Mouse (Mus musculus): Measurements from ENCODE around the gene Gngt2. TPM values are rescaled to one million over a fixed set of nuclear protein-coding genes. Genes with fewer than 3 reads are reported as not detected.
"Not testable (repeated sequence)": the region's sequence is repeated elsewhere in the genome, so short reads cannot be mapped to it uniquely, and the experiment has no call there.

Gngt2 gene
- total RNA-seq, 2 experiments from 2014 or later, result 2.6 to 7.6 TPM

DNA sequence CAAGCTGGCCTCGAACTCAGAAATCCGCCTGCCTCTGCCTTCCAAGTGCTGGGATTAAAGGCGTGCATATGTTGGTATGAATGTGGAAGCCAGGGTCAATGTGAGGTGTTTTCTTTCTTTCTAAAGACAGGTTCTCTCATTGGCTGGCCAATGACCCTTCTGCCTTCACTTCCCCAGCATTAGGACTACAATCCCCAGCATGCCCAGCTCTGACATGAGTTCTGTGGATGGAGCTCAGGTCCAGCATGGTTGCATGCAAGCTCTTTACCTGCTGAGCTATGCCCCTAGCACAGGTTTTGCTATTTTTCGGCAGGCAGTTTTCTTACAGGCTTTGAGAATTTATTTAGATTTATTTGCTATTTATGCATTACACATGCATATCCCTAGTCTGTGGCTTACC is 20.3 kb downstream of the Gngt2 start:
- DNase-seq, result no peak
- intact Hi-C loops (cut with DNase I), result no loop called here
- no peak for TF ChIP-seq CTCF (IDR thresholded peaks at IDR 0.05)
- Histone ChIP-seq H3K27ac (no peak overlapping the region), H3K4me3 (no peak overlapping the region)

DNA sequence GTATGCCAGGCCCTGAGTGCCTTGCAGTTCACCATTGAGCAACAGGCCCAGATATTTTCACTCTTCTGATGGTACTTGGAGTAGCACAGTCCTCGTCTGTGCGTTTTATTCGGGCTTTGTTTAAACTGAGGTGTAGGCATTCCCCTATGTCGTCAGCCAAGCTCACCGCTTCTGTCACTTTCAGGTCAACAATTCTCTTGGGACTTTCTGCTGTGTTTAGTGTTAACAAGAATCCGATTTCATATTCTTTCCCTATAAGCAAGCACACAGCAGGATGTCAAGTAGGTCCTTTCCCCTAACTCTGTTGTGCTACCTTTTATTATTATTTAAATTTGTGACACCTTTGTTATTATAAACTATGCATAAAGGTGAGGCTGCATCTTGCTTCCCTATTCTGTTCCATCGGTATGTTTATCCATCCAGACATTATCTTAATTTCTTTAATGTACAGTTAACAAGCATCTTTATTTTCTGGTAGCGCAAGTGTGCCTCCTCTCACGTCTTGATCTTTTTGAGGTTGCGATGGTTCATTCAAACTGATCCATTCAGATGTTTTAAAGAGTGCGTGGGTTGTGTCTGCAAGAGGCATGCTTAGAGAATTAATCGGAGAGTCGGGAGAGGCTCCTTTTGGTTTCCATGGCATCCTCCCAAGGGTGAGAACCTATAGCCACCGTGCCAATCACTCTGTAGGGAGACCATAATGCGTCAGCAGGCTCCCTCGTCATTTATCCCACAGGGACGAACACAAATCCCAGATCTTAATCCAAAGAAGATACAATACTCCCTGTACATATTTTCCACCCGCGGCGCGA is 20.9 kb downstream of the Gngt2 start:
- intact Hi-C loops (cut with DNase I), result no loop called here
- DNase-seq, result no peak
- H3K4me3 ChIP-seq, result peak overlapping the region; percentile 74
- H3K27ac ChIP-seq, result peak overlapping the region; percentile 97
- no peak for TF ChIP-seq CTCF (IDR thresholded peaks at IDR 0.05)

DNA sequence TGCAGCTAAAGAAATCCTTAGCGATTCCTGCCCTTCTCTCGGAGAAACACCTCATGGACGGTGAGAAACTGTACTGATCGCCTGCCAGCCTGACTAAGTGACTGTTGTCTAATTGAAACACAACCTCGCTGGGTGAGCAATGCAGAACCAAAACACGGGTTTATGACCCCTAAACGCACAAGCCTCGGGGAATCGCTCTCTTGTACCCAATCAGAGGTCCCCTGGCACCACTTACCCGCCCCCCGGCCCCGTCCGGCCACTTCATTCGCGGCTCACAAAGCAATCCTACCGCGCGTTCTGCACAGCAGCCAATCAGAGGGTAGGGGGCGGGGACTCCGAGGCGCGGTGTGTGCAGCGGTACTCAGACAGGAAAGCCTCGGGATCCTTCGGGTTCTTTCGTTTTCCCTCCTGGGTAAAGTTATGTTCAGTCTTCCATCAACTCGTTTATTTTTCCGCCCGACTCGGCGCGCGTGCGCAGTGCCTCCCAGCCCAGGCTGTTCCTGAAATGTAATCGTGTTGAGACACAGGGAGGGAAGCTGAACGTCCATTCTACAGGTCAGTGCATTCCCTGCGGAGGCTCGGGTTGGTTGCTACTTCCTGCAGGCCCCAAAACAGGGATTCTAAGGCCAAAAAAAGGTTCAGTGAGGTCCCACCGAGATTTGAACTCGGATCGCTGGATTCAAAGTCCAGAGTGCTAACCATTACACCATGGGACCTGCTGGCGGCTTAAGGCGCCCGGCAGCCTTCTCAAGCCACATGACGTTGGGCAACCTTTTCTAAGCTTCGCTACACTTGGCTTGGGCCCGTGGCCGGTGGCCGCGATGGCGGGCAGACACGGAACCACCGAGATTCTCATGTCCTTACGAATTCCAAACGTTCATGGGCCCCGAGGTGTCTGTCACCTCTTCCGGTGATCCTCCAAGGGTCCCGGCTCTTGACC is 21.8 kb downstream of the Gngt2 start:
- DNase-seq, result peak; percentile 98
- peak overlapping the region; percentile 74 for H3K4me3 ChIP-seq
- intact Hi-C loops (cut with DNase I), result no loop called here
- H3K27ac ChIP-seq, result peak overlapping the region; percentile 97
- no peak for TF ChIP-seq CTCF (IDR thresholded peaks at IDR 0.05)

DNA sequence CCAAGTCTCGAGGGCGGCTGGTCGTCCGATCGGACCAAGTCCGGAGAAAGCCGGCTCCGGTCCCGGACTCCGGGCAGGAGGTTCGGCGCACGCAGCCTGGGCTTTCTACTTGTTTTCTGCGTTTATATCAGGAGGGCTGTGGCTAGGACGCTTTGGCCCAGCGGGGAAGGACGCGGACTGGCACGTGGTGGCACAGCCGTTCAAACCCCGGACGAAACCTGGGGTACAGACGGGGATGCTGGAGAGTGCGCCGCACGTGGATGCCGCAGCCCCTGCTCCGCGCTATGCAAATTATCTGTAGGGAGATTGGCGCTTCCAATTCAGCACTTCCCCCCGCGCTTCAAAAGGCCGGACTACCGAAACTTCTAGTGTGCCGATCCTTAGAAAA is 22.4 kb downstream of the Gngt2 start:
- DNase-seq, result no peak
- H3K27ac ChIP-seq, result peak overlapping the region; percentile 97
- no peak for TF ChIP-seq CTCF (IDR thresholded peaks at IDR 0.05)
- intact Hi-C loops (cut with DNase I), result no loop called here
- H3K4me3 ChIP-seq, result peak overlapping the region; percentile 74

DNA sequence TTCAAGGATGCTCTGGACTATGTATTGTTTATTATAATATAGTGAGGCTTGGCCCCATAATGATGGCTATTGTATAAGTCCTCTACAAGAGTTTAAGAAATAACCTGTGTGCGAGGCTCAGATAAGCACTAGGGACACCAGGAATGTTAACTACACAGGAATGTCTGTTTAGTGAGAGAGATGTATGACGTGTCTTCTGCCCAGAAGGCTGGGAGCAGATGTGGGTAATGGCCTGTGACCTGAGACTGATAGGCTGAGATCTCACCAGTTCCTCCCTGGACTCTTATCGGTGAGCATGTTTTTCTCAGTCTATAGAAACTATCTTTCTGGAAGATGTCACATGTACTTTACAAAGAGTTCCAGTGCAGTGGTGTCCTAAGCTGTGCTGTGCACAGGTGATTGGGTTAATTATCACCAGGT is 23.1 kb downstream of the Gngt2 start:
- Histone ChIP-seq H3K4me3 (peak overlapping the region; percentile 74), H3K27ac (peak overlapping the region; percentile 97)
- TF ChIP-seq CTCF (IDR thresholded peaks at IDR 0.05), result no peak
- intact Hi-C loops (cut with DNase I), result loop anchor here (10.0 kb wide), 2 partner anchors 175 to 205 kb away; partner anchors contain the start of genes Snf8 and Ube2z
- no peak for DNase-seq

DNA sequence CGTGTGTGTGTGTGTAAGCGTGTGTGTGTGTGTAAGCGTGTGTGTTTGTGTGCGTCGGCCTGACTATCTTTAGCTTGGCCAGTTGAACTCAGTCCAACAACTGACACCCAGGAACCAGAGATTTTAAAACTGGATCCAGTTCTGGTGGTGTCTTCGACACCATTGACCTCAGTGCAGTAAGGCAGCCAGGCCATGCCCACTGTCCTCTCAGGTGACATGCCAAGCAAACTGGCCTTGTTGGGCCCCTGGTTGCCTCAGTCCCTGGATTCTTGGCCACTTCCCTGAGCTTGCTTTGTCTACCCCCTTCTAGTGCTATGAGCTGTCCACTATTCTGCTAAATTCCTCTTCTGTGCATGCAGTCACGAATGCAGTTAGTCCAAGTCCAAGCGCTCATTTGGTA is 24.4 kb downstream of the Gngt2 start:
- peak; percentile 57 for DNase-seq
- intact Hi-C loops (cut with DNase I), result loop anchor here (10.0 kb wide), 2 partner anchors 173 to 203 kb away; partner anchors contain the start of genes Snf8 and Ube2z
- TF ChIP-seq CTCF (IDR thresholded peaks at IDR 0.05), result no peak
- Histone ChIP-seq H3K27ac (no peak overlapping the region), H3K4me3 (no peak overlapping the region)

DNA sequence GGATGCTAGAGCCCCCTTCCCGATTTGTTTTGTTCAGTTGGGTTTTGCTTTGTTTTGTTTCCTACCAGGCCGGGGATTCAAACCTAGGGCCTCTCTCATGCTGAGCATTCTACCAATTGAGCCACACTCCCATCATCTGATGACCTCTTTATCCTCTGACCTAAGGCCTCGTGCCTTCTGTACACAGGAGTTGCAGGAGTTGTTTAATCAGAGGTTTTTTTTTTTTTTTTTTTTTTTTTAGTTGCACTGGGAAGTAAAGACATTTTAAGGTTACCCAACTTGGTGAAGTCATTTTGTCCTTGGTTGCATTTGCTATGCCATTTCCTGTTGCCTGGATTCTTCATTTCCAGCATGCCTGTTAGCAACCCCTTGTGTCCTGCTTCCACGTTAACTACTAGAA is 32.4 kb downstream of the Gngt2 start:
- DNase-seq, result no peak
- no peak for TF ChIP-seq CTCF (IDR thresholded peaks at IDR 0.05)
- intact Hi-C loops (cut with DNase I), result loop anchor here (10.0 kb wide), 2 partner anchors 165 to 195 kb away; partner anchors contain the start of genes Snf8 and Ube2z
- no peak overlapping the region for H3K27ac ChIP-seq
- H3K4me3 ChIP-seq, result no peak overlapping the region

DNA sequence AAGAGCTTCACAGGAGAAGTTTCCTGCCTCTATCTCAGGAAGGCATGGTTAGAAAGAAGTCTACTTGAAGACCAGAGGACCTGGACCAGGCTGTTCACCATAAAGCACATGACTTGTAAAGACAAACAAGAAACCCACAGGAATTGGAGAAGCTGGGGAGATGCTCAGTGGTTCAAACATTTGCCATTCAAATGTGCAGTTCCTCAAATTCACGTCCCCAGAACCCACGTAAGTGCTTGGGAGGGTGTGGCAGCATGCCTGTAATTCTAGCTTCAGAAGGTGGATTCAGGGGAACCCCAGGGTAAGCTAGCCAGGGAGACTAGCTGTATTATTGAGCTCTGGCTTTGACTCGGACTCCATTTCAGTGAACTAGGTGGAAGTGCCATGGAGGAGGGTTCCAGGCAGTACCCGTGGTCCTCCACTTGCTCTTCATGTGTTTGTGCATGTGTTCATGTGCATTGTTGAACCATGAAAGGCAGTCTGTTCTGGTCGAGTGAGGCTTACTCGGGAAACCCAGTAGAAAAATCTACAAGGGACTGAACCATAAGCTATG is 33.0 kb downstream of the Gngt2 start:
- DNase-seq, result no peak
- intact Hi-C loops (cut with DNase I), result loop anchor here (10.0 kb wide), 2 partner anchors 165 to 195 kb away; partner anchors contain the start of genes Snf8 and Ube2z
- Histone ChIP-seq H3K27ac (no peak overlapping the region), H3K4me3 (no peak overlapping the region)
- no peak for TF ChIP-seq CTCF (IDR thresholded peaks at IDR 0.05)

DNA sequence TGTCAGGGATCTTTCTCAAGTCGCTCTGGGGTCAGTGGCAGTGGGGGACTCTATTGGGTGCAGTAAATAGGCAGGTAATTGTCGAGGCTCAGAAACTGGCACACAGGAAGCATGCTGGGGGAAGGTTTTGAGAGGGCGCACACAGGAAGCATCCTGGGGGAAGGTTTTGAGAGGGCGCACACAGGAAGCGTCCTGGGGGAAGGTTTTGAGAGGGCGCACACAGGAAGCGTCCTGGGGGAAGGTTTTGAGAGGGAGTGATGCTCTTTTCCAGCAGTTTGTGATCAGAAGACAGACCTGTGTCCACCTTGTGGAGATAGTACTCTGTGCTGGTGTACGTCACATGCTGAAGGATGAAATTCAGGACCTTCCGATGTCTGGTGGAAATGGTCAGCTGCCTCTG is 38.8 kb downstream of the Gngt2 start:
- TF ChIP-seq CTCF (IDR thresholded peaks at IDR 0.05), result no peak
- no peak overlapping the region for H3K27ac ChIP-seq
- intact Hi-C loops (cut with DNase I), result loop anchor here (5.0 kb wide), 1 partner anchor 251 kb away; no protein-coding TSS in a partner anchor
- no peak overlapping the region for H3K4me3 ChIP-seq
- no peak for DNase-seq

DNA sequence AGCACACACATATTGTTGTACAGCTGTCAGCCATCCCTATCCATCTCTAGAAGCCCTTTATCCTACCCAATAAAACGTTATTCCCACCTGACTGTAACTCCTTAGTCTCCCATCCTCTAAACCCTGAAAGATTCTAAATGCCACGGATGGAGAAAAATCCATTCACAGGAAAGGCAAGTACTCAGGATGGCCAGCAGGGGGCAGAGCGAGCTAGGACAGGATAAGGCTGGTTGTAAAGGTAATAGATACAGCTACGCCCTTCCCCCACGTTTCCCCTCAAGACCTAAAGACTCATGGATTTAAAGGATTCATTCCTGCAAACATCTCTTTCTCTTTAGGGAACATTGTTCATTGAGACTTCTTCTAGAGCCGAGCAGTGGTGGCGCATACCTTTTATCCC is 39.3 kb downstream of the Gngt2 start:
- peak; percentile 78 for TF ChIP-seq CTCF (IDR thresholded peaks at IDR 0.05)
- intact Hi-C loops (cut with DNase I), result loop anchor here (5.0 kb wide), 1 partner anchor 251 kb away; no protein-coding TSS in a partner anchor

DNA sequence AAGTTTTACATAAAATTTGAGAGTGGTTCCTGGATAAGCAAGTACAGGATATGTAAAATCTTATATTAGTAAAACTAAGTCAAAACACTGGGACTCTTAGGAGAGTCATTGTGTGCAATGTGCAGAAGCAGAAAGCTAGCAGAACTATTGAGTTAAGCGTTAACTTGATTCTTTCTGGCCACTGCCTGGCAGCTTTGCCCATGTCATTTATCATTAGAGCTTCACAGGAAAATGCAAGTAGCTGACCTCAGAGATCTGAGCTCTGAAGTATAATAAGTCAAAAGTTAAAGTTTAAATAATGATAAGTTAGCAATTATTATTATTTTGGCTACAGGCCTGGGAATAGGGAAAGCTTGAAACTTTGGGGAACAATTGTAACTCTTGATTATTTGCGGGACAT is 42.8 kb downstream of the Gngt2 start:
- H3K4me3 ChIP-seq, H3K27ac ChIP-seq, DNase-seq: not testable (repeated sequence)
- intact Hi-C loops (cut with DNase I), result loop anchor here (5.0 kb wide), 1 partner anchor 247 kb away; no protein-coding TSS in a partner anchor

More for the DNA sequence above, 39.3 kb downstream of the Gngt2 start:
- Histone ChIP-seq H3K4me3 (no peak overlapping the region), H3K27ac (no peak overlapping the region)
- peak; percentile 54 for DNase-seq

DNA sequence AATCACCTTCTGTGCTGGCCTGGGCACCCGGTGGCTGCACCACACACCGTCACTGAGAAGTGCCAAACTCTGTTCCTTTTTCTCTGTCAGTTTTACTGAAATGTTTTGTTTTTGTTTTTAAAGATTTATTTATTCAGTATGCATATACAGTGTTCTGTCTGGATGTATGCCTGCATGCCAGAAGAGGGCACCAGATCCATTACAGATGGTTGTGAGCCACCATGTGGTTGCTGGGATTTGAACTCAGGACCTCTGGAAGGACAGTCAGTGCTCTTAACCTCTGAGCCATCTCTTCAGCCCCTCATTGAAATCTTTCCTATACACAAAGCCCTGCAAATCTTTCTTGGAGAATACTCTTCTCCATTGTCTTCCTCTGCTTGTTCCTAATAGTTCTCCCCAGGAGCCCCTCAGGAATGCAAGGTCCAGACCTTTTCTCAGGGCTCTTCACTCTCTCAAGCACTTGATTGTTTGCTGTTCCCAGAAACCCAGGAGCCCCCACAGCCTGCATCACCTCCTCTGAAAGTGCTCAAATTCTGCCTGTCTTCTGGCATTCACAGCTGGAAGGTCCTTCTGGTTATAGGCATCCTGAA is 53.5 kb downstream of the Gngt2 start:
- no peak for TF ChIP-seq CTCF (IDR thresholded peaks at IDR 0.05)
- H3K4me3 ChIP-seq, result no peak overlapping the region
- no peak overlapping the region for H3K27ac ChIP-seq
- intact Hi-C loops (cut with DNase I), result no loop called here
- no peak for DNase-seq

Other genes with a start within 250 kb of the Gngt2 start
- gene Ngfr, start 249.5 kb upstream of the Gngt2 start, total RNA-seq (2021), result under 1 TPM; 0.13 to 0.31 TPM
- gene Phb, start 170.3 kb upstream of the Gngt2 start, total RNA-seq (2021), result 100 to 1,000 TPM; 162 to 201 TPM
- 100 to 1,000 TPM in 1 of 2 experiments, 10 to 100 TPM in 1; 94.6 to 110 TPM for gene Zfp652, start 124.5 kb upstream of the Gngt2 start, total RNA-seq (2021)
- under 1 TPM; 0.28 to 0.45 TPM for gene B130006D01Rik, start 113.6 kb upstream of the Gngt2 start, total RNA-seq (2021)
- 100 to 1,000 TPM; 274 to 394 TPM for gene Phospho1, start 12.7 kb upstream of the Gngt2 start, total RNA-seq (2021)
- 1 to 10 TPM; 2.2 to 3.0 TPM for gene Abi3, start 5.3 kb downstream of the Gngt2 start, total RNA-seq (2021)
- not detected for gene B4galnt2, start 77.7 kb downstream of the Gngt2 start, total RNA-seq (2021)
- not detected for gene Igf2bp1, start 168.7 kb downstream of the Gngt2 start, total RNA-seq (2021)
- gene Gip, start 187.3 kb downstream of the Gngt2 start, total RNA-seq (2021), result not detected
- 10 to 100 TPM; 31.6 to 34.6 TPM for gene Snf8, start 197.7 kb downstream of the Gngt2 start, total RNA-seq (2021)
- gene Ube2z, start 228.2 kb downstream of the Gngt2 start, total RNA-seq (2021), result 10 to 100 TPM; 14.4 to 18.2 TPM
- gene Atp5g1, start 238.5 kb downstream of the Gngt2 start, total RNA-seq (2021), result 1,000 to 10,000 TPM; 1,178 to 1,786 TPM